Mouse (Mus musculus): ENCODE measurements at regions not wholly inside any gene's neighbourhood (a gene's known extent, or its start where the extent isn't known, plus 50 kb on each side); places are given as distances from the start of the nearest gene placed in this dataset.

- TF ChIP-seq CTCF (IDR thresholded peaks at IDR 0.05; ENCODE audit: low read depth) (no peak), EP300 (optimal IDR thresholded peaks at IDR 0.05) (no peak)
Observed at GRCm38 (mm10) chr9:5752686-5753301, 407.6 kb downstream of the Casp12 start.
